Comparison of ENCODE assay signal across 7 mouse cellular contexts in genomic region chr19:42779531-42780155, GRCm38 (mm10). TPM values are rescaled to one million over a fixed set of nuclear protein-coding genes. Genes with fewer than 3 reads are reported as not detected.
DNase-seq lines count a peak whose midpoint lies in the region; ATAC-seq lines count a peak whose summit lies in the region.

Gene Hps1, minus strand, starts transcription at chr19:42779978.

- H3K9ac ChIP-seq in embryonic facial prominence, embryonic 11.5 days (replicated peaks; ENCODE audit: low read length) = peak within 1 kb of the TSS; percentile 68
- peak within 1 kb of the TSS; percentile 57 for H3K9ac ChIP-seq in limb, embryonic 11.5 days (ENCODE audit: low read length)
- H3K9ac ChIP-seq in midbrain, embryonic 14.5 days (replicated peaks; ENCODE audit: low read length) = peak within 1 kb of the TSS; percentile 47

- peak; percentile 93 for DNase-seq in adrenal gland, postnatal 14 days
- DNase-seq in embryonic facial prominence, embryonic 11.5 days (ENCODE audit: low spot score) = peak; percentile 93
- peak; percentile 99 for DNase-seq in heart, adult 11 months
- peak; percentile 87 for DNase-seq in kidney, adult 18-20 months
- DNase-seq in limb, embryonic 11.5 days (ENCODE audit: low spot score) = peak; percentile 89
- DNase-seq in midbrain, embryonic 14.5 days = peak; percentile 95
- DNase-seq in spleen, adult 18-20 months = peak; percentile 84 to 86

- H3K4me1 ChIP-seq in embryonic facial prominence, embryonic 11.5 days (ENCODE audit: control insufficient read depth, insufficient read depth, low read length) = no peaks in the 10 kb centered on the region
- no peaks in the 10 kb centered on the region for H3K4me1 ChIP-seq in limb, embryonic 11.5 days (ENCODE audit: control insufficient read depth, insufficient read depth, low read length)
- H3K4me1 ChIP-seq in midbrain, embryonic 14.5 days (ENCODE audit: control insufficient read depth, insufficient read depth, low read length) = no peaks in the 10 kb centered on the region

- no peaks in the 10 kb centered on the region for H3K27me3 ChIP-seq in embryonic facial prominence, embryonic 11.5 days (ENCODE audit: control insufficient read depth, insufficient read depth, low read length)
- H3K27me3 ChIP-seq in limb, embryonic 11.5 days (ENCODE audit: control insufficient read depth, insufficient read depth, low read length) = no peaks in the 10 kb centered on the region
- no peaks in the 10 kb centered on the region for H3K27me3 ChIP-seq in midbrain, embryonic 14.5 days (ENCODE audit: control insufficient read depth, insufficient read depth, low read length)

- ATAC-seq in embryonic facial prominence, embryonic 11.5 days (replicated peaks; ENCODE audit: insufficient number of reproducible peaks, low FRiP score, low TSS enrichment, low read depth) = peak; percentile 97
- peak; percentile 94 for ATAC-seq in limb, embryonic 11.5 days (ENCODE audit: insufficient number of reproducible peaks, low FRiP score, low TSS enrichment, low read depth)
- peak; percentile 98 for ATAC-seq in midbrain, embryonic 14.5 days (ENCODE audit: low FRiP score, low TSS enrichment)

- H3K4me2 ChIP-seq in embryonic facial prominence, embryonic 11.5 days (ENCODE audit: low read depth, low read length) = peak within 1 kb of the TSS; percentile 61
- peak within 1 kb of the TSS; percentile 58 for H3K4me2 ChIP-seq in limb, embryonic 11.5 days (ENCODE audit: low read depth, severe bottlenecking)
- H3K4me2 ChIP-seq in midbrain, embryonic 14.5 days (ENCODE audit: low read length) = peak within 1 kb of the TSS; percentile 56

- peak within 1 kb of the TSS; percentile 16; the same call in 1 of the 2 replicates for H3K27ac ChIP-seq in embryonic facial prominence, embryonic 11.5 days (replicated peaks; ENCODE audit: low read depth, low read length)
- 0 out of 2 replicates have a peak within 1 kb of the TSS, but pooled peaks have one; percentile 21 for H3K27ac ChIP-seq in limb, embryonic 11.5 days (replicated peaks; ENCODE audit: low read depth, low read length)
- H3K27ac ChIP-seq in midbrain, embryonic 14.5 days (replicated peaks; ENCODE audit: low read depth, low read length) = peak within 1 kb of the TSS; percentile 87

- WGBS in embryonic facial prominence, embryonic 11.5 days = under 1% methylated on average over 43 of the region's 43 CpGs
- WGBS in limb, embryonic 11.5 days = under 1% methylated on average over 43 of the region's 43 CpGs
- under 1% methylated on average over 42 of the region's 43 CpGs for WGBS in midbrain, embryonic 14.5 days

- peak within 1 kb of the TSS; percentile 62 for H3K4me3 ChIP-seq in embryonic facial prominence, embryonic 11.5 days (ENCODE audit: low read depth, low read length)
- H3K4me3 ChIP-seq in limb, embryonic 11.5 days (ENCODE audit: low read depth, low read length) = peak within 1 kb of the TSS; percentile 53
- peak within 1 kb of the TSS; percentile 58 for H3K4me3 ChIP-seq in midbrain, embryonic 14.5 days (replicated peaks; ENCODE audit: low read depth, low read length)

- no peaks in the 10 kb centered on the region for H3K9me3 ChIP-seq in embryonic facial prominence, embryonic 11.5 days (replicated peaks; ENCODE audit: control insufficient read depth, low read length)
- H3K9me3 ChIP-seq in limb, embryonic 11.5 days (ENCODE audit: control insufficient read depth, low read length) = no peaks in the 10 kb centered on the region
- H3K9me3 ChIP-seq in midbrain, embryonic 14.5 days (ENCODE audit: control insufficient read depth, low read length) = no peaks in the 10 kb centered on the region

- H3K36me3 ChIP-seq in embryonic facial prominence, embryonic 11.5 days (replicated peaks; ENCODE audit: control insufficient read depth, insufficient read depth, low read depth, low read length) = no peaks in the 10 kb centered on the region
- no peaks in the 10 kb centered on the region for H3K36me3 ChIP-seq in limb, embryonic 11.5 days (ENCODE audit: control insufficient read depth, insufficient read depth, low read length)
- H3K36me3 ChIP-seq in midbrain, embryonic 14.5 days (ENCODE audit: control insufficient read depth, insufficient read depth, low read length) = no peaks in the 10 kb centered on the region

RNA-seq across cellular contexts. Expression of gene Hps1, which starts in this region (rescaled TPM):
- total RNA-seq in adrenal gland, postnatal 14 days (2021) = 18.9 and 19.8 TPM in 2 replicates
- 7.5 and 10.3 TPM in 2 replicates for polyA plus RNA-seq in embryonic facial prominence, embryonic 11.5 days (2014; fragmentation: Nextera tagmentation; extraction: Ambion mirVana)
- 10.0 and 10.5 TPM in 2 replicates for polyA plus RNA-seq in limb, embryonic 11.5 days (2014; fragmentation: Nextera tagmentation; extraction: Ambion mirVana)
- 9.4 and 11.3 TPM in 2 replicates for polyA plus RNA-seq in midbrain, embryonic 14.5 days (2014; fragmentation: Nextera tagmentation; extraction: Ambion mirVana)

Comparison
In these comparisons a context has a peak if more than half of its experiments do, and no peak if none do; other contexts are left out.
1. Peak in every context shown above with its lines: DNase-seq, ATAC-seq, H3K4me3 ChIP-seq and H3K27ac ChIP-seq.
2. H3K27ac ChIP-seq: peak in every context shown above with its lines; median percentile 87 in midbrain, embryonic 14.5 days; 21 in limb, embryonic 11.5 days; 16 in embryonic facial prominence, embryonic 11.5 days.